ENCODE assay signal across 8 mouse cellular contexts in the genomic region with DNA sequence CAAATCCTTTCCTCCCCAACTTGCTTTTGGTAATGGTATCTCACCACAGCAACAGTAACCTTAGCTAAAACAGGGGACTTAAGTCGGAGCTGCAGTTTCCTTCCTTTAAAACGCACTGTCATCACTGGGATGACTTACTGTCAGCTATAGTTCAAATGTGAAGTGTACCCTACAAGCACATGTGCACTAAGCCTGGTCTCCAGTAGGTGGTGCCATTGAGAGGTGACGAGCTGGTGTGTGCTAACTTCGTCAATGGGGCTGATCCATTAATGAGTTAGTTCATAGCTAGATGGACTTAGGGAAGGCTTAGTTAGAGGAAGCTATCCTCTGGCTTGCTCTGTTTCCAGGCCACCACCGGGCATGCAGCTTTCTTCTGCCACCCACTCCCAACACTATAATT. TPM values are rescaled to one million over a fixed set of nuclear protein-coding genes. Genes with fewer than 3 reads are reported as not detected.
A peak's percentile ranks its signal among the peaks of the same experiment; 100 is the strongest.
DNase-seq lines count a peak whose midpoint lies in the region; ATAC-seq and TF ChIP-seq lines count a peak whose summit lies in the region.

No protein-coding gene starts in this region.

- ATAC-seq in midbrain, embryonic 11.5 days (ENCODE audit: low FRiP score), result peak; percentile 40; the same call in 1 of the 2 replicates
- ATAC-seq in midbrain, embryonic 15.5 days (replicated peaks), result no peak
- peak; percentile 23; the same call in 1 of the 2 replicates for ATAC-seq in hindbrain, embryonic 12.5 days (ENCODE audit: low FRiP score)
- ATAC-seq in midbrain, postnatal 0 days (ENCODE audit: low FRiP score), result no peak

- H3K4me1 ChIP-seq in midbrain, embryonic 11.5 days (ENCODE audit: control insufficient read depth, insufficient read depth, low read length), result peaks cover 7% of the 10 kb centered on the region; the same call in 1 of the 2 replicates
- peaks cover 18% of the 10 kb centered on the region for H3K4me1 ChIP-seq in midbrain, embryonic 15.5 days
- H3K4me1 ChIP-seq in bone marrow, adult 2 months (ENCODE audit: control insufficient read depth, insufficient read depth, low read length), result no peaks in the 10 kb centered on the region
- no peaks in the 10 kb centered on the region for H3K4me1 ChIP-seq in embryonic fibroblast, embryonic 13.5 days (ENCODE audit: control insufficient read depth, insufficient read depth, low read length)
- peaks cover 17% of the 10 kb centered on the region; the same call in 1 of the 2 replicates for H3K4me1 ChIP-seq in hindbrain, embryonic 12.5 days
- 0 out of 2 replicates have a peak, but pooled peaks cover 8% of the 10 kb centered on the region for H3K4me1 ChIP-seq in midbrain, postnatal 0 days (ENCODE audit: insufficient read depth, low read length)

- H3K27ac ChIP-seq in midbrain, embryonic 11.5 days (ENCODE audit: low read depth, low read length), result no peak overlapping the region
- H3K27ac ChIP-seq in midbrain, embryonic 15.5 days, result no peak overlapping the region
- H3K27ac ChIP-seq in bone marrow, adult 2 months (ENCODE audit: control insufficient read depth, insufficient read depth, low read depth, low read length, poor library complexity), result no peak overlapping the region
- H3K27ac ChIP-seq in embryonic fibroblast, embryonic 13.5 days (ENCODE audit: insufficient read depth, low read length), result no peak overlapping the region
- no peak overlapping the region for H3K27ac ChIP-seq in hindbrain, embryonic 12.5 days
- H3K27ac ChIP-seq in midbrain, postnatal 0 days (ENCODE audit: low read depth, low read length), result no peak overlapping the region

- no peaks in the 10 kb centered on the region for H3K9me3 ChIP-seq in midbrain, embryonic 11.5 days (ENCODE audit: control insufficient read depth, low read length)
- H3K9me3 ChIP-seq in midbrain, embryonic 15.5 days, result no peaks in the 10 kb centered on the region
- H3K9me3 ChIP-seq in hindbrain, embryonic 12.5 days (replicated peaks), result no peaks in the 10 kb centered on the region
- H3K9me3 ChIP-seq in midbrain, postnatal 0 days (ENCODE audit: low read length), result no peaks in the 10 kb centered on the region

- intact Hi-C loops in left cerebral cortex, postnatal 14 days (cut with DNase I), result loop anchor here (5.0 kb wide), 2 partner anchors 40 to 85 kb away; a partner anchor contains a TSS

- H3K4me3 ChIP-seq in midbrain, embryonic 11.5 days (ENCODE audit: low read depth, low read length), result no peak overlapping the region
- H3K4me3 ChIP-seq in midbrain, embryonic 15.5 days, result no peak overlapping the region
- H3K4me3 ChIP-seq in bone marrow, adult 2 months (replicated peaks; ENCODE audit: control insufficient read depth, low read depth, low read length), result no peak overlapping the region
- no peak overlapping the region for H3K4me3 ChIP-seq in embryonic fibroblast, embryonic 13.5 days (ENCODE audit: insufficient read depth, low read length)
- no peak overlapping the region for H3K4me3 ChIP-seq in hindbrain, embryonic 12.5 days
- no peak overlapping the region for H3K4me3 ChIP-seq in midbrain, postnatal 0 days (ENCODE audit: low read depth, low read length)

- H3K9ac ChIP-seq in midbrain, embryonic 11.5 days (ENCODE audit: low read length), result no peak overlapping the region
- no peak overlapping the region for H3K9ac ChIP-seq in midbrain, embryonic 15.5 days
- no peak overlapping the region for H3K9ac ChIP-seq in hindbrain, embryonic 12.5 days
- H3K9ac ChIP-seq in midbrain, postnatal 0 days (replicated peaks; ENCODE audit: low read length, poor library complexity, severe bottlenecking), result no peak overlapping the region

- no peaks in the 10 kb centered on the region for H3K36me3 ChIP-seq in midbrain, embryonic 11.5 days (ENCODE audit: control insufficient read depth, insufficient read depth, low read length)
- H3K36me3 ChIP-seq in midbrain, embryonic 15.5 days (replicated peaks), result no peaks in the 10 kb centered on the region
- H3K36me3 ChIP-seq in hindbrain, embryonic 12.5 days, result no peaks in the 10 kb centered on the region
- no peaks in the 10 kb centered on the region; the same call in 1 of the 2 replicates for H3K36me3 ChIP-seq in midbrain, postnatal 0 days (ENCODE audit: insufficient read depth, low read length)

- peak; percentile 86 for TF ChIP-seq CTCF in bone marrow, adult 2 months (IDR thresholded peaks at IDR 0.05; ENCODE audit: control insufficient read depth, insufficient read depth, low read length)
- TF ChIP-seq CTCF in embryonic fibroblast, embryonic 13.5 days (IDR thresholded peaks at IDR 0.05; ENCODE audit: borderline replicate concordance, insufficient read depth, low read length), result peak; percentile 94; the same call in 1 of the 2 replicates
- peak; percentile 95 for TF ChIP-seq CTCF in midbrain, postnatal 0 days (IDR thresholded peaks at IDR 0.05)

- 14% methylated on average over 5 of the region's 5 CpGs for WGBS in midbrain, embryonic 11.5 days
- 16% methylated on average over 5 of the region's 5 CpGs for WGBS in midbrain, embryonic 15.5 days
- 9% methylated on average over 5 of the region's 5 CpGs for WGBS in bone marrow, adult 2 months
- 15% methylated on average over 5 of the region's 5 CpGs for whole genome bisulfite sequencing in hindbrain, embryonic 12.5 days
- 21% methylated on average over 5 of the region's 5 CpGs for WGBS in midbrain, postnatal 0 days

- peak; percentile 94 for DNase-seq in midbrain, embryonic 11.5 days (ENCODE audit: low spot score, missing footprints)
- DNase-seq in left cerebral cortex, postnatal 14 days (ENCODE audit: low spot score in 2 of 2), result peak; percentile 75 to 83
- peak; percentile 88 for DNase-seq in midbrain, postnatal 0 days (ENCODE audit: low spot score)
- peak; percentile 83 for DNase-seq in testis, postnatal 10 days (ENCODE audit: low spot score)

- no peak overlapping the region for H3K4me2 ChIP-seq in midbrain, embryonic 11.5 days
- H3K4me2 ChIP-seq in midbrain, embryonic 15.5 days, result no peak overlapping the region
- H3K4me2 ChIP-seq in hindbrain, embryonic 12.5 days (replicated peaks), result no peak overlapping the region
- no peak overlapping the region for H3K4me2 ChIP-seq in midbrain, postnatal 0 days (ENCODE audit: low read depth, low read length, poor library complexity, severe bottlenecking)

- H3K27me3 ChIP-seq in midbrain, embryonic 11.5 days (ENCODE audit: control insufficient read depth, insufficient read depth, low read length), result peaks cover 17% of the 10 kb centered on the region
- H3K27me3 ChIP-seq in midbrain, embryonic 15.5 days (replicated peaks), result peaks cover 19% of the 10 kb centered on the region
- H3K27me3 ChIP-seq in hindbrain, embryonic 12.5 days, result peaks cover 34% of the 10 kb centered on the region
- H3K27me3 ChIP-seq in midbrain, postnatal 0 days (ENCODE audit: insufficient read depth, low read length), result no peaks in the 10 kb centered on the region

- no peak for TF ChIP-seq POLR2A in bone marrow, adult 2 months (IDR thresholded peaks at IDR 0.05; ENCODE audit: borderline replicate concordance, control insufficient read depth, low read depth, low read length)
- TF ChIP-seq POLR2A in embryonic fibroblast, embryonic 13.5 days (IDR thresholded peaks at IDR 0.05; ENCODE audit: low read depth, low read length), result no peak

RNA-seq across cellular contexts. Expression of a gene that starts 10.8 kb away (rescaled TPM):
- 201 and 214 TPM in 2 replicates for polyA plus RNA-seq in midbrain, embryonic 11.5 days (2014; fragmentation: Nextera tagmentation; extraction: Ambion mirVana)
- polyA plus RNA-seq in midbrain, embryonic 15.5 days (2015; fragmentation: Nextera tagmentation; extraction: Ambion mirVana), result 28.3 and 31.9 TPM in 2 replicates
- 6.5 and 14.0 TPM in 2 replicates for polyA plus RNA-seq in bone marrow, adult 2 months (2011; ENCODE audit: insufficient read depth, insufficient read length, low replicate concordance, missing spikeins)
- polyA plus RNA-seq in embryonic fibroblast, embryonic 13.5 days (2011; ENCODE audit: insufficient read length, low read depth, missing spikeins), result 26.6 and 32.9 TPM in 2 replicates
- 98.6 and 104 TPM in 2 replicates for polyA plus RNA-seq in hindbrain, embryonic 12.5 days (2016; fragmentation: Nextera tagmentation; extraction: Ambion mirVana)
- total RNA-seq in left cerebral cortex, postnatal 14 days (2021), result 1 to 10 TPM; 1.1 to 2.5 TPM
- total RNA-seq in midbrain, postnatal 0 days (2014; rRNA removed), result 10.2 and 10.9 TPM in 2 replicates
- polyA plus RNA-seq in midbrain, postnatal 0 days (2015; fragmentation: Nextera tagmentation; extraction: Ambion mirVana), result 11.5 and 13.0 TPM in 2 replicates

RNA-seq across cellular contexts. Expression of a gene that starts 15.3 kb away (rescaled TPM):
- polyA plus RNA-seq in midbrain, embryonic 11.5 days (2014; fragmentation: Nextera tagmentation; extraction: Ambion mirVana), result 0.15 and 0.44 TPM in 2 replicates
- 0.45 and 0.49 TPM in 2 replicates for polyA plus RNA-seq in midbrain, embryonic 15.5 days (2015; fragmentation: Nextera tagmentation; extraction: Ambion mirVana)
- polyA plus RNA-seq in bone marrow, adult 2 months (2011; ENCODE audit: insufficient read depth, insufficient read length, low replicate concordance, missing spikeins), result not detected in 2 replicates
- 0.20 and 0.30 TPM in 2 replicates for polyA plus RNA-seq in embryonic fibroblast, embryonic 13.5 days (2011; ENCODE audit: insufficient read length, low read depth, missing spikeins)
- polyA plus RNA-seq in hindbrain, embryonic 12.5 days (2016; fragmentation: Nextera tagmentation; extraction: Ambion mirVana), result 0.25 and 0.40 TPM in 2 replicates
- total RNA-seq in left cerebral cortex, postnatal 14 days (2021), result not detected
- 0.47 and 0.55 TPM in 2 replicates for total RNA-seq in midbrain, postnatal 0 days (2014; rRNA removed)
- polyA plus RNA-seq in midbrain, postnatal 0 days (2015; fragmentation: Nextera tagmentation; extraction: Ambion mirVana), result 0.50 and 0.51 TPM in 2 replicates

Comparison
In these comparisons a context has a peak if more than half of its experiments do, and no peak if none do; other contexts are left out.
1. ATAC-seq: peak in midbrain, embryonic 11.5 days (single experiment) and hindbrain, embryonic 12.5 days (single experiment); none in midbrain, embryonic 15.5 days (single experiment) and midbrain, postnatal 0 days (single experiment).
2. Peak in every context shown above with its lines, with median percentiles within 50 percentile points of each other: DNase-seq and CTCF ChIP-seq.